In genomic region chr7:109470700-109471099, GRCm38 (mm10) we compare ENCODE assay signal across 33 mouse cellular contexts. TPM values are rescaled to one million over a fixed set of nuclear protein-coding genes. Genes with fewer than 3 reads are reported as not detected.
DNase-seq lines count a peak whose midpoint lies in the region; ATAC-seq and TF ChIP-seq lines count a peak whose summit lies in the region.
"Had no signal": no experiment of that assay in that cellular context is flagged by ENCODE, and none has a peak within 500 bp of the region (broad histone marks: within the 10 kb centered on the region; RNA-seq: fewer than 3 reads in every experiment).

No protein-coding gene starts in this region.

- H3K4me1 ChIP-seq in hindbrain, postnatal 0 days (ENCODE audit: insufficient read depth, low read length) = no peaks in the 10 kb centered on the region
- no peaks in the 10 kb centered on the region for H3K4me1 ChIP-seq in hindbrain, embryonic 11.5 days (replicated peaks; ENCODE audit: control insufficient read depth, insufficient read depth, low read length)
- no peaks in the 10 kb centered on the region for H3K4me1 ChIP-seq in forebrain, embryonic 11.5 days (replicated peaks; ENCODE audit: control insufficient read depth, insufficient read depth, low read length)

- H3K4me2 ChIP-seq in hindbrain, postnatal 0 days (ENCODE audit: low read depth, low read length) = no peak overlapping the region
- H3K4me2 ChIP-seq in hindbrain, embryonic 11.5 days (replicated peaks; ENCODE audit: low read depth, low read length) = no peak overlapping the region
- no peak overlapping the region for H3K4me2 ChIP-seq in forebrain, embryonic 11.5 days (ENCODE audit: low read depth, low read length, severe bottlenecking)
- H3K4me2 ChIP-seq: embryonic facial prominence, embryonic 13.5 days; heart, embryonic 12.5 days; heart, embryonic 15.5 days; hindbrain, embryonic 14.5 days had no signal

- no peak for TF ChIP-seq CTCF in hindbrain, postnatal 0 days (IDR thresholded peaks at IDR 0.05; ENCODE audit: low read depth)
- TF ChIP-seq CTCF in brain, embryonic 14.5 days (IDR thresholded peaks at IDR 0.05; ENCODE audit: borderline replicate concordance, extremely low read depth, insufficient read depth, insufficient read length) = no peak

- ATAC-seq in hindbrain, postnatal 0 days = peak; percentile 15; the same call in 1 of the 2 replicates
- ATAC-seq in hindbrain, embryonic 11.5 days (ENCODE audit: low FRiP score) = no peak
- no peak for ATAC-seq in forebrain, embryonic 11.5 days (replicated peaks; ENCODE audit: low FRiP score)
- ATAC-seq: activated CD4-positive, CD25-positive, alpha-beta regulatory T cell, adult 4 months; forebrain, embryonic 14.5 days; forebrain, postnatal 0 days; intestine, postnatal 0 days had no signal

- DNase-seq in hindbrain, postnatal 0 days (ENCODE audit: low spot score) = no peak
- DNase-seq in hindbrain, embryonic 11.5 days (ENCODE audit: low spot score) = no peak
- DNase-seq in NIH3T3 (ENCODE audit: low read depth) = peak; percentile 54
- DNase-seq in brain, embryonic 14.5 days (ENCODE audit: low read depth) = peak; percentile 9
- DNase-seq in left cerebral cortex, adult 9 months (ENCODE audit: low spot score in 2 of 2) = no peak
- DNase-seq in forebrain, embryonic 11.5 days (ENCODE audit: low spot score) = no peak
- DNase-seq in adrenal gland, postnatal 14 days = no peak
- DNase-seq: adrenal gland, postnatal 10 days; cerebellum, adult 11 months; cerebellum, adult 2 months; cerebellum, adult 9-11 months; cerebellum, postnatal 36 days; embryo, embryonic 11 days; forebrain, postnatal 0 days; gastrocnemius, adult 2 months; gastrocnemius, postnatal 14 days; heart, adult 11 months; heart, postnatal 36 days; kidney, adult 2 months had no signal

- H3K9ac ChIP-seq in hindbrain, postnatal 0 days (replicated peaks; ENCODE audit: low read length) = no peak overlapping the region
- H3K9ac ChIP-seq in hindbrain, embryonic 11.5 days (ENCODE audit: low read depth, low read length) = no peak overlapping the region
- H3K9ac ChIP-seq in forebrain, embryonic 11.5 days (ENCODE audit: low read length) = no peak overlapping the region
- H3K9ac ChIP-seq: embryonic facial prominence, embryonic 13.5 days; forebrain, postnatal 0 days; heart, embryonic 12.5 days; heart, embryonic 15.5 days; hindbrain, embryonic 14.5 days had no signal

- no peaks in the 10 kb centered on the region for H3K27me3 ChIP-seq in hindbrain, postnatal 0 days (ENCODE audit: insufficient read depth, low read length)
- H3K27me3 ChIP-seq in hindbrain, embryonic 11.5 days (ENCODE audit: control insufficient read depth, insufficient read depth, low read length) = no peaks in the 10 kb centered on the region
- no peaks in the 10 kb centered on the region for H3K27me3 ChIP-seq in forebrain, embryonic 11.5 days (ENCODE audit: control insufficient read depth, insufficient read depth, low read length)
- H3K27me3 ChIP-seq: CH12.LX; embryonic facial prominence, embryonic 13.5 days; heart, embryonic 15.5 days had no signal

- no peaks in the 10 kb centered on the region for H3K36me3 ChIP-seq in hindbrain, postnatal 0 days (ENCODE audit: insufficient read depth, low read length)
- no peaks in the 10 kb centered on the region for H3K36me3 ChIP-seq in hindbrain, embryonic 11.5 days (ENCODE audit: control insufficient read depth, insufficient read depth, low read length)
- no peaks in the 10 kb centered on the region for H3K36me3 ChIP-seq in forebrain, embryonic 11.5 days (ENCODE audit: control insufficient read depth, insufficient read depth, low read length)
- H3K36me3 ChIP-seq: embryonic facial prominence, embryonic 10.5 days; embryonic facial prominence, embryonic 13.5 days; forebrain, embryonic 10.5 days; G1E; heart, embryonic 12.5 days; heart, embryonic 15.5 days; hindbrain, embryonic 10.5 days had no signal

- no peak overlapping the region for H3K4me3 ChIP-seq in hindbrain, postnatal 0 days (ENCODE audit: low read length)
- H3K4me3 ChIP-seq in hindbrain, embryonic 11.5 days (ENCODE audit: low read depth, low read length) = no peak overlapping the region
- H3K4me3 ChIP-seq in forebrain, embryonic 11.5 days (ENCODE audit: low read depth, low read length) = no peak overlapping the region
- H3K4me3 ChIP-seq: embryonic facial prominence, embryonic 10.5 days; embryonic facial prominence, embryonic 13.5 days; erythroblast, embryonic 14.5 days; forebrain, embryonic 10.5 days; gastrocnemius, adult 2 months; heart, embryonic 12.5 days; heart, embryonic 15.5 days; hindbrain, embryonic 10.5 days had no signal

- TF ChIP-seq POLR2A in brain, embryonic 14.5 days (IDR thresholded peaks at IDR 0.05; ENCODE audit: borderline replicate concordance, extremely low read depth, insufficient read depth, insufficient read length, poor library complexity, severe bottlenecking) = no peak

- no peak overlapping the region for H3K27ac ChIP-seq in hindbrain, postnatal 0 days
- H3K27ac ChIP-seq in hindbrain, embryonic 11.5 days (ENCODE audit: low read depth, low read length) = no peak overlapping the region
- H3K27ac ChIP-seq in forebrain, embryonic 11.5 days (ENCODE audit: low read depth, low read length) = no peak overlapping the region
- H3K27ac ChIP-seq: embryonic facial prominence, embryonic 10.5 days; embryonic facial prominence, embryonic 13.5 days; forebrain, embryonic 10.5 days; gastrocnemius, adult 2 months; heart, embryonic 15.5 days; hindbrain, embryonic 10.5 days; hindbrain, embryonic 14.5 days had no signal

- H3K9me3 ChIP-seq in hindbrain, postnatal 0 days (ENCODE audit: low read length) = no peaks in the 10 kb centered on the region
- no peaks in the 10 kb centered on the region for H3K9me3 ChIP-seq in hindbrain, embryonic 11.5 days (ENCODE audit: control insufficient read depth, low read length)
- H3K9me3 ChIP-seq in forebrain, embryonic 11.5 days (ENCODE audit: control insufficient read depth, low read length) = no peaks in the 10 kb centered on the region
- H3K9me3 ChIP-seq: embryonic facial prominence, embryonic 10.5 days; embryonic facial prominence, embryonic 13.5 days; forebrain, embryonic 10.5 days; G1E; heart, embryonic 12.5 days; heart, embryonic 15.5 days; hindbrain, embryonic 10.5 days had no signal

- 62% methylated on average over 4 of the region's 4 CpGs for WGBS in hindbrain, postnatal 0 days
- 75% methylated on average over 4 of the region's 4 CpGs for WGBS in hindbrain, embryonic 11.5 days
- WGBS in forebrain, embryonic 11.5 days = 71% methylated on average over 4 of the region's 4 CpGs

RNA-seq across cellular contexts. Expression of gene Stk33, which starts 31.8 kb away (rescaled TPM):
- 3.3 and 4.5 TPM in 2 replicates for total RNA-seq in hindbrain, postnatal 0 days (2014; rRNA removed)
- 4.6 and 6.2 TPM in 2 replicates for polyA plus RNA-seq in hindbrain, postnatal 0 days (2015; fragmentation: Nextera tagmentation; extraction: Ambion mirVana)
- 12.4 and 14.7 TPM in 2 replicates for polyA plus RNA-seq in hindbrain, embryonic 11.5 days (2014; fragmentation: Nextera tagmentation; extraction: Ambion mirVana)
- polyA plus RNA-seq in brain, embryonic 14.5 days (2012; rRNA removed) = 6.3 and 6.8 TPM in 2 replicates
- polyA plus RNA-seq in forebrain, embryonic 11.5 days (2014; fragmentation: Nextera tagmentation; extraction: Ambion mirVana) = 9.4 and 13.4 TPM in 2 replicates
- 0.15 and 0.41 TPM in 2 replicates for total RNA-seq in adrenal gland, postnatal 14 days (2021)
- total RNA-seq: CH12.LX; G1E; gastrocnemius, postnatal 14 days; heart, postnatal 10 days; heart, postnatal 36 days had no signal
- polyA plus RNA-seq: activated CD4-positive, CD25-positive, alpha-beta regulatory T cell, adult 4 months; erythroblast, embryonic 14.5 days; G1E had no signal

RNA-seq across cellular contexts. Expression of gene Trim66, which starts 37.2 kb away (rescaled TPM):
- 2.9 and 4.5 TPM in 2 replicates for total RNA-seq in hindbrain, postnatal 0 days (2014; rRNA removed)
- 0.61 and 0.73 TPM in 2 replicates for polyA plus RNA-seq in hindbrain, postnatal 0 days (2015; fragmentation: Nextera tagmentation; extraction: Ambion mirVana)
- 0.08 and 0.14 TPM in 2 replicates for polyA plus RNA-seq in hindbrain, embryonic 11.5 days (2014; fragmentation: Nextera tagmentation; extraction: Ambion mirVana)
- 1.2 and 1.5 TPM in 2 replicates for polyA plus RNA-seq in brain, embryonic 14.5 days (2012; rRNA removed)
- polyA plus RNA-seq in forebrain, embryonic 11.5 days (2014; fragmentation: Nextera tagmentation; extraction: Ambion mirVana) = 0.37 and 0.67 TPM in 2 replicates
- 0.70 and 0.90 TPM in 2 replicates for total RNA-seq in adrenal gland, postnatal 14 days (2021)
- polyA plus RNA-seq: activated CD4-positive, CD25-positive, alpha-beta regulatory T cell, adult 4 months; erythroblast, embryonic 14.5 days; heart, embryonic 12.5 days; heart, embryonic 15.5 days had no signal

RNA-seq across cellular contexts. Expression of gene Rpl27a, which starts 48.2 kb away (rescaled TPM):
- total RNA-seq in hindbrain, postnatal 0 days (2014; rRNA removed) = 337 and 346 TPM in 2 replicates
- 100 and 104 TPM in 2 replicates for polyA plus RNA-seq in hindbrain, postnatal 0 days (2015; fragmentation: Nextera tagmentation; extraction: Ambion mirVana)
- polyA plus RNA-seq in hindbrain, embryonic 11.5 days (2014; fragmentation: Nextera tagmentation; extraction: Ambion mirVana) = 110 and 124 TPM in 2 replicates
- polyA plus RNA-seq in brain, embryonic 14.5 days (2012; rRNA removed) = 440 and 482 TPM in 2 replicates
- 103 and 119 TPM in 2 replicates for polyA plus RNA-seq in forebrain, embryonic 11.5 days (2014; fragmentation: Nextera tagmentation; extraction: Ambion mirVana)
- 244 and 276 TPM in 2 replicates for total RNA-seq in adrenal gland, postnatal 14 days (2021)

Comparison
In these comparisons a context has a peak if more than half of its experiments do, and no peak if none do; other contexts are left out.
1. DNase-seq: peak in NIH3T3 (single experiment) and brain, embryonic 14.5 days (single experiment); none in hindbrain, postnatal 0 days (single experiment), hindbrain, embryonic 11.5 days (single experiment), left cerebral cortex, adult 9 months (0 of 2), forebrain, embryonic 11.5 days (single experiment) and adrenal gland, postnatal 14 days (single experiment).